Mouse (Mus musculus): ENCODE results near the gene Epb41l4b.

Epb41l4b gene

GRCm38 (mm10) chr4:56944286-56944685, 199.0 kb downstream of the Epb41l4b start:
- no peak for DNase-seq (ENCODE audit: low read depth, low spot score)

GRCm38 (mm10) chr4:56943258-56943657, 200.0 kb downstream of the Epb41l4b start:
- no peak for DNase-seq (ENCODE audit: low read depth, low spot score)

GRCm38 (mm10) chr4:56942567-56942966, 200.7 kb downstream of the Epb41l4b start:
- no peak for DNase-seq (ENCODE audit: low read depth, low spot score)
